ENCODE assay signal across 14 mouse cellular contexts in genomic region chr11:119325068-119325467, GRCm38 (mm10). TPM values are rescaled to one million over a fixed set of nuclear protein-coding genes. Genes with fewer than 3 reads are reported as not detected.
A peak's percentile ranks its signal among the peaks of the same experiment; 100 is the strongest.
DNase-seq lines count a peak whose midpoint lies in the region; ATAC-seq and TF ChIP-seq lines count a peak whose summit lies in the region.
"Had no signal": no experiment of that assay in that cellular context is flagged by ENCODE, and none has a peak within 500 bp of the region (broad histone marks: within the 10 kb centered on the region; RNA-seq: fewer than 3 reads in every experiment).

No protein-coding gene starts in this region.

- no peaks in the 10 kb centered on the region for H3K36me3 ChIP-seq in hindbrain, postnatal 0 days (ENCODE audit: insufficient read depth, low read length)
- H3K36me3 ChIP-seq in hindbrain, embryonic 14.5 days (replicated peaks; ENCODE audit: control insufficient read depth, insufficient read depth), result no peaks in the 10 kb centered on the region
- no peaks in the 10 kb centered on the region for H3K36me3 ChIP-seq in midbrain, postnatal 0 days (ENCODE audit: insufficient read depth, low read length)
- no peaks in the 10 kb centered on the region for H3K36me3 ChIP-seq in midbrain, embryonic 14.5 days (ENCODE audit: control insufficient read depth, insufficient read depth, low read length)
- H3K36me3 ChIP-seq: forebrain, embryonic 12.5 days; midbrain, embryonic 12.5 days had no signal

- no peak for ATAC-seq in hindbrain, postnatal 0 days
- ATAC-seq in hindbrain, embryonic 14.5 days (ENCODE audit: low FRiP score), result no peak
- ATAC-seq in midbrain, postnatal 0 days (ENCODE audit: low FRiP score), result no peak
- no peak for ATAC-seq in midbrain, embryonic 14.5 days (ENCODE audit: low FRiP score, low TSS enrichment)

- WGBS in hindbrain, postnatal 0 days, result 81% methylated on average over 1 of the region's 1 CpGs
- 69% methylated on average over 1 of the region's 1 CpGs for WGBS in hindbrain, embryonic 14.5 days
- 83% methylated on average over 1 of the region's 1 CpGs for WGBS in midbrain, postnatal 0 days
- WGBS in midbrain, embryonic 14.5 days, result 72% methylated on average over 1 of the region's 1 CpGs

- no peaks in the 10 kb centered on the region for H3K9me3 ChIP-seq in hindbrain, postnatal 0 days (ENCODE audit: low read length)
- H3K9me3 ChIP-seq in hindbrain, embryonic 14.5 days (ENCODE audit: control insufficient read depth, low read length), result no peaks in the 10 kb centered on the region
- H3K9me3 ChIP-seq in midbrain, postnatal 0 days (ENCODE audit: low read length), result no peaks in the 10 kb centered on the region
- no peaks in the 10 kb centered on the region for H3K9me3 ChIP-seq in midbrain, embryonic 14.5 days (ENCODE audit: control insufficient read depth, low read length)
- H3K9me3 ChIP-seq: forebrain, embryonic 12.5 days had no signal

- H3K27ac ChIP-seq in hindbrain, postnatal 0 days, result no peak overlapping the region
- H3K27ac ChIP-seq in hindbrain, embryonic 14.5 days, result no peak overlapping the region
- no peak overlapping the region for H3K27ac ChIP-seq in midbrain, postnatal 0 days (ENCODE audit: low read depth, low read length)
- H3K27ac ChIP-seq in midbrain, embryonic 14.5 days (replicated peaks; ENCODE audit: low read depth, low read length), result no peak overlapping the region
- H3K27ac ChIP-seq: forebrain, embryonic 12.5 days; midbrain, embryonic 12.5 days had no signal

- no peak overlapping the region for H3K4me2 ChIP-seq in hindbrain, postnatal 0 days (ENCODE audit: low read depth, low read length)
- no peak overlapping the region for H3K4me2 ChIP-seq in hindbrain, embryonic 14.5 days (replicated peaks)
- no peak overlapping the region for H3K4me2 ChIP-seq in midbrain, postnatal 0 days (ENCODE audit: low read depth, low read length, poor library complexity, severe bottlenecking)
- no peak overlapping the region for H3K4me2 ChIP-seq in midbrain, embryonic 14.5 days (ENCODE audit: low read length)
- H3K4me2 ChIP-seq: forebrain, embryonic 12.5 days; midbrain, embryonic 12.5 days had no signal

- no peaks in the 10 kb centered on the region for H3K4me1 ChIP-seq in hindbrain, postnatal 0 days (ENCODE audit: insufficient read depth, low read length)
- H3K4me1 ChIP-seq in hindbrain, embryonic 14.5 days (replicated peaks; ENCODE audit: control insufficient read depth, insufficient read depth, low read length), result no peaks in the 10 kb centered on the region
- H3K4me1 ChIP-seq in midbrain, postnatal 0 days (ENCODE audit: insufficient read depth, low read length), result no peaks in the 10 kb centered on the region
- no peaks in the 10 kb centered on the region for H3K4me1 ChIP-seq in midbrain, embryonic 14.5 days (ENCODE audit: control insufficient read depth, insufficient read depth, low read length)
- H3K4me1 ChIP-seq: forebrain, embryonic 12.5 days; midbrain, embryonic 12.5 days had no signal

- no peak overlapping the region for H3K4me3 ChIP-seq in hindbrain, postnatal 0 days (ENCODE audit: low read length)
- no peak overlapping the region for H3K4me3 ChIP-seq in hindbrain, embryonic 14.5 days (replicated peaks; ENCODE audit: low read length)
- no peak overlapping the region for H3K4me3 ChIP-seq in midbrain, postnatal 0 days (ENCODE audit: low read depth, low read length)
- H3K4me3 ChIP-seq in midbrain, embryonic 14.5 days (replicated peaks; ENCODE audit: low read depth, low read length), result no peak overlapping the region
- H3K4me3 ChIP-seq: forebrain, embryonic 12.5 days; midbrain, embryonic 12.5 days had no signal

- TF ChIP-seq CTCF in hindbrain, postnatal 0 days (IDR thresholded peaks at IDR 0.05; ENCODE audit: low read depth), result peak; percentile 34
- TF ChIP-seq CTCF in midbrain, postnatal 0 days (IDR thresholded peaks at IDR 0.05), result peak; percentile 36

- no peak overlapping the region for H3K9ac ChIP-seq in hindbrain, postnatal 0 days (replicated peaks; ENCODE audit: low read length)
- H3K9ac ChIP-seq in hindbrain, embryonic 14.5 days, result no peak overlapping the region
- H3K9ac ChIP-seq in midbrain, postnatal 0 days (replicated peaks; ENCODE audit: low read length, poor library complexity, severe bottlenecking), result no peak overlapping the region
- no peak overlapping the region for H3K9ac ChIP-seq in midbrain, embryonic 14.5 days (replicated peaks; ENCODE audit: low read length)
- H3K9ac ChIP-seq: forebrain, embryonic 12.5 days; midbrain, embryonic 12.5 days had no signal

- no peak for DNase-seq in hindbrain, postnatal 0 days (ENCODE audit: low spot score)
- DNase-seq in hindbrain, embryonic 14.5 days (ENCODE audit: low spot score), result no peak
- DNase-seq in midbrain, postnatal 0 days (ENCODE audit: low spot score), result no peak
- DNase-seq in midbrain, embryonic 14.5 days, result no peak
- DNase-seq in ZHBTc4 (ENCODE audit: low read depth, low spot score), result peak; percentile 87
- no peak for DNase-seq in retina, embryonic 14.5 days (ENCODE audit: low spot score)
- no peak for DNase-seq in thymus, postnatal 10 days (ENCODE audit: low spot score in 2 of 2)
- DNase-seq: cerebellum, adult 18-20 months; heart, postnatal 4 days; kidney, adult 18-20 months; thymus, postnatal 36 days had no signal

- no peaks in the 10 kb centered on the region for H3K27me3 ChIP-seq in hindbrain, postnatal 0 days (ENCODE audit: insufficient read depth, low read length)
- H3K27me3 ChIP-seq in hindbrain, embryonic 14.5 days (ENCODE audit: control insufficient read depth, insufficient read depth, low read length), result no peaks in the 10 kb centered on the region; the same call in 1 of the 2 replicates
- no peaks in the 10 kb centered on the region for H3K27me3 ChIP-seq in midbrain, postnatal 0 days (ENCODE audit: insufficient read depth, low read length)
- H3K27me3 ChIP-seq in midbrain, embryonic 14.5 days (ENCODE audit: control insufficient read depth, insufficient read depth, low read length), result no peaks in the 10 kb centered on the region

RNA-seq across cellular contexts. Expression of gene Card14, which starts 17.5 kb away (rescaled TPM):
- total RNA-seq in hindbrain, postnatal 0 days (2014; rRNA removed), result 1.7 and 1.9 TPM in 2 replicates
- polyA plus RNA-seq in hindbrain, postnatal 0 days (2015; fragmentation: Nextera tagmentation; extraction: Ambion mirVana), result 0.72 and 0.81 TPM in 2 replicates
- polyA plus RNA-seq in hindbrain, embryonic 14.5 days (2014; fragmentation: Nextera tagmentation; extraction: Ambion mirVana), result 0.16 and 0.18 TPM in 2 replicates
- 0.77 and 1.8 TPM in 2 replicates for total RNA-seq in midbrain, postnatal 0 days (2014; rRNA removed)
- polyA plus RNA-seq in midbrain, postnatal 0 days (2015; fragmentation: Nextera tagmentation; extraction: Ambion mirVana), result 0.59 and 0.67 TPM in 2 replicates
- polyA plus RNA-seq in midbrain, embryonic 14.5 days (2014; fragmentation: Nextera tagmentation; extraction: Ambion mirVana), result 0.11 and 0.16 TPM in 2 replicates
- total RNA-seq: common myeloid progenitor, adult 5-6 weeks had no signal

RNA-seq across cellular contexts. Expression of gene Eif4a3, which starts 25.2 kb away (rescaled TPM):
- total RNA-seq in hindbrain, postnatal 0 days (2014; rRNA removed), result 144 and 154 TPM in 2 replicates
- polyA plus RNA-seq in hindbrain, postnatal 0 days (2015; fragmentation: Nextera tagmentation; extraction: Ambion mirVana), result 248 and 258 TPM in 2 replicates
- 223 and 243 TPM in 2 replicates for polyA plus RNA-seq in hindbrain, embryonic 14.5 days (2014; fragmentation: Nextera tagmentation; extraction: Ambion mirVana)
- 132 and 169 TPM in 2 replicates for total RNA-seq in midbrain, postnatal 0 days (2014; rRNA removed)
- 229 and 237 TPM in 2 replicates for polyA plus RNA-seq in midbrain, postnatal 0 days (2015; fragmentation: Nextera tagmentation; extraction: Ambion mirVana)
- polyA plus RNA-seq in midbrain, embryonic 14.5 days (2014; fragmentation: Nextera tagmentation; extraction: Ambion mirVana), result 257 and 264 TPM in 2 replicates

RNA-seq across cellular contexts. Expression of gene Sgsh, which starts 30.3 kb away (rescaled TPM):
- 4.8 and 8.5 TPM in 2 replicates for total RNA-seq in hindbrain, postnatal 0 days (2014; rRNA removed)
- polyA plus RNA-seq in hindbrain, postnatal 0 days (2015; fragmentation: Nextera tagmentation; extraction: Ambion mirVana), result 5.0 and 6.2 TPM in 2 replicates
- 3.4 and 5.1 TPM in 2 replicates for polyA plus RNA-seq in hindbrain, embryonic 14.5 days (2014; fragmentation: Nextera tagmentation; extraction: Ambion mirVana)
- 5.4 and 7.3 TPM in 2 replicates for total RNA-seq in midbrain, postnatal 0 days (2014; rRNA removed)
- polyA plus RNA-seq in midbrain, postnatal 0 days (2015; fragmentation: Nextera tagmentation; extraction: Ambion mirVana), result 5.2 and 5.4 TPM in 2 replicates
- 5.3 and 6.1 TPM in 2 replicates for polyA plus RNA-seq in midbrain, embryonic 14.5 days (2014; fragmentation: Nextera tagmentation; extraction: Ambion mirVana)

RNA-seq across cellular contexts. Expression of gene Slc26a11, which starts 30.3 kb away (rescaled TPM):
- total RNA-seq in hindbrain, postnatal 0 days (2014; rRNA removed), result 6.7 and 9.6 TPM in 2 replicates
- polyA plus RNA-seq in hindbrain, postnatal 0 days (2015; fragmentation: Nextera tagmentation; extraction: Ambion mirVana), result 5.4 and 5.7 TPM in 2 replicates
- 5.0 and 6.0 TPM in 2 replicates for polyA plus RNA-seq in hindbrain, embryonic 14.5 days (2014; fragmentation: Nextera tagmentation; extraction: Ambion mirVana)
- 8.3 and 9.0 TPM in 2 replicates for total RNA-seq in midbrain, postnatal 0 days (2014; rRNA removed)
- 7.0 and 7.6 TPM in 2 replicates for polyA plus RNA-seq in midbrain, postnatal 0 days (2015; fragmentation: Nextera tagmentation; extraction: Ambion mirVana)
- 3.9 and 5.0 TPM in 2 replicates for polyA plus RNA-seq in midbrain, embryonic 14.5 days (2014; fragmentation: Nextera tagmentation; extraction: Ambion mirVana)

RNA-seq across cellular contexts. Expression of gene Gaa, which starts 57.4 kb away (rescaled TPM):
- 223 and 230 TPM in 2 replicates for total RNA-seq in hindbrain, postnatal 0 days (2014; rRNA removed)
- polyA plus RNA-seq in hindbrain, postnatal 0 days (2015; fragmentation: Nextera tagmentation; extraction: Ambion mirVana), result 123 and 128 TPM in 2 replicates
- polyA plus RNA-seq in hindbrain, embryonic 14.5 days (2014; fragmentation: Nextera tagmentation; extraction: Ambion mirVana), result 78.7 and 82.4 TPM in 2 replicates
- total RNA-seq in midbrain, postnatal 0 days (2014; rRNA removed), result 186 and 222 TPM in 2 replicates
- polyA plus RNA-seq in midbrain, postnatal 0 days (2015; fragmentation: Nextera tagmentation; extraction: Ambion mirVana), result 154 and 158 TPM in 2 replicates
- 58.6 and 67.2 TPM in 2 replicates for polyA plus RNA-seq in midbrain, embryonic 14.5 days (2014; fragmentation: Nextera tagmentation; extraction: Ambion mirVana)
